Mouse (Mus musculus): ENCODE measurements around the gene Gse1.
"Not testable (repeated sequence)": the region's sequence is repeated elsewhere in the genome, so short reads cannot be mapped to it uniquely, and the experiment has no call there.

The Gse1 gene

GRCm38 (mm10) chr8:120322956-120323448 is 94.7 kb downstream of the Gse1 start:
- peak; percentile 69 for DNase-seq (ENCODE audit: low read depth, low spot score)

- no peak for DNase-seq (ENCODE audit: low read depth, low spot score)
Observed at GRCm38 (mm10) chr8:120324555-120324954, 96.3 kb downstream of the Gse1 start.

GRCm38 (mm10) chr8:120325172-120325767 is 97.0 kb downstream of the Gse1 start:
- no peak for DNase-seq (ENCODE audit: low read depth, low spot score)

GRCm38 (mm10) chr8:120327131-120327554 is 98.9 kb downstream of the Gse1 start:
- no peak for DNase-seq (ENCODE audit: low read depth, low spot score)

- no peak for DNase-seq (ENCODE audit: low read depth, low spot score)
Observed at GRCm38 (mm10) chr8:120328361-120329022, 100.2 kb downstream of the Gse1 start.

GRCm38 (mm10) chr8:120329030-120329748 is 100.9 kb downstream of the Gse1 start:
- DNase-seq (ENCODE audit: low read depth, low spot score) = no peak

GRCm38 (mm10) chr8:120331027-120331426 is 102.8 kb downstream of the Gse1 start:
- no peak for DNase-seq (ENCODE audit: low read depth, low spot score)

GRCm38 (mm10) chr8:120332379-120333229 is 104.3 kb downstream of the Gse1 start:
- DNase-seq (ENCODE audit: low read depth, low spot score) = no peak

- DNase-seq (ENCODE audit: low read depth, low spot score) = no peak
Observed at GRCm38 (mm10) chr8:120333681-120334080, 105.4 kb downstream of the Gse1 start.

- DNase-seq (ENCODE audit: low read depth, low spot score) = not testable (repeated sequence)
Observed at GRCm38 (mm10) chr8:120334261-120334660, 106.0 kb downstream of the Gse1 start.

- peak; percentile 59 for DNase-seq (ENCODE audit: low read depth, low spot score)
Observed at GRCm38 (mm10) chr8:120334878-120335261, 106.6 kb downstream of the Gse1 start.

GRCm38 (mm10) chr8:120335262-120336086 is 107.2 kb downstream of the Gse1 start:
- DNase-seq (ENCODE audit: low read depth, low spot score) = peak; percentile 26

- DNase-seq (ENCODE audit: low read depth, low spot score) = peak; percentile 29
Observed at GRCm38 (mm10) chr8:120336087-120336380, 107.8 kb downstream of the Gse1 start.

- no peak for DNase-seq (ENCODE audit: low read depth, low spot score)
Observed at GRCm38 (mm10) chr8:120336909-120337555, 108.8 kb downstream of the Gse1 start.

GRCm38 (mm10) chr8:120337627-120338026 is 109.4 kb downstream of the Gse1 start:
- no peak for DNase-seq (ENCODE audit: low read depth, low spot score)

- DNase-seq (ENCODE audit: low read depth, low spot score) = no peak
Observed at GRCm38 (mm10) chr8:120338678-120339077, 110.4 kb downstream of the Gse1 start.

GRCm38 (mm10) chr8:120339743-120340142 is 111.5 kb downstream of the Gse1 start:
- DNase-seq (ENCODE audit: low read depth, low spot score) = no peak

- no peak for DNase-seq (ENCODE audit: low read depth, low spot score)
Observed at GRCm38 (mm10) chr8:120341124-120341523, 112.9 kb downstream of the Gse1 start.

GRCm38 (mm10) chr8:120342847-120343548 is 114.7 kb downstream of the Gse1 start:
- no peak for DNase-seq (ENCODE audit: low read depth, low spot score)

- DNase-seq (ENCODE audit: low read depth, low spot score) = no peak
Observed at GRCm38 (mm10) chr8:120343582-120343981, 115.3 kb downstream of the Gse1 start.

Measured in embryo, embryonic 11.5 days (tissue).